Mouse (Mus musculus) heart, embryonic 14.5 days (tissue): ENCODE measurements at regions not wholly inside any gene's neighbourhood (a gene's known extent, or its start where the extent isn't known, plus 50 kb on each side); places are given as distances from the start of the nearest gene placed in this dataset.

Experiments used
- ATAC-seq: fragments of 200-750 bp; cut with Nextera tagmentation; 2 replicates; pipeline ENCODE4 v1.8.0; 2017; ENCODE audit warnings: low read depth, moderate TSS enrichment; ENCODE audit not compliant: insufficient number of reproducible peaks, insufficient read depth, low FRiP score
- H3K27ac ChIP-seq, 2 experiments: fragments of 200-500 bp in 1 of 2; fragments of 300-500 bp in 1 of 2; sonication (generic) in 1 of 2; replicated peaks in 1 of 2; 2 replicates each; pipeline ENCODE4 v1.5.1; 2012 to 2014; ENCODE audit warnings: low read depth in 2 of 2, low read length in 2 of 2, control low read depth in 1 of 2, mild to moderate bottlenecking in 1 of 2, mixed read lengths in 1 of 2; ENCODE audit not compliant: control insufficient read depth in 1 of 2, insufficient read depth in 1 of 2
- H3K27me3 ChIP-seq: fragments of 300-500 bp; sonication (generic); 2 replicates; pipeline ENCODE4 v1.6.1; 2014; ENCODE audit warnings: mild to moderate bottlenecking, low read length, control low read depth; ENCODE audit not compliant: control insufficient read depth, insufficient read depth
- H3K36me3 ChIP-seq: fragments of 300-500 bp; sonication (generic); 2 replicates; pipeline ENCODE4 v1.6.1; 2014; ENCODE audit warnings: mild to moderate bottlenecking, control low read depth, low read length, mixed read lengths; ENCODE audit not compliant: control insufficient read depth, insufficient read depth
- H3K4me1 ChIP-seq, 2 experiments: fragments of 200-500 bp in 1 of 2; fragments of 300-500 bp in 1 of 2; sonication (generic) in 1 of 2; 2 replicates each; pipeline ENCODE4 v1.6.1; 2012 to 2014; ENCODE audit warnings: low read length in 2 of 2, control low read depth in 1 of 2, mixed read lengths in 1 of 2; ENCODE audit not compliant: control insufficient read depth in 2 of 2, insufficient read depth in 2 of 2
- H3K4me2 ChIP-seq: fragments of 300-500 bp; sonication (generic); 2 replicates; pipeline ENCODE4 v1.6.1; 2014; ENCODE audit warnings: mild to moderate bottlenecking, low read length
- H3K4me3 ChIP-seq, 2 experiments: fragments of 200-500 bp in 1 of 2; fragments of 300-500 bp in 1 of 2; sonication (generic) in 1 of 2; 2 replicates each; pipeline ENCODE4 v1.5.1; 2012 to 2014; ENCODE audit warnings: low read length in 2 of 2, mild to moderate bottlenecking in 2 of 2, control low read depth in 1 of 2, low read depth in 1 of 2, moderate library complexity in 1 of 2; ENCODE audit not compliant: control insufficient read depth in 1 of 2, insufficient read depth in 1 of 2
- H3K9ac ChIP-seq: fragments of 300-500 bp; sonication (generic); 2 replicates; pipeline ENCODE4 v1.6.1; 2014; ENCODE audit warnings: mild to moderate bottlenecking, low read length
- H3K9me3 ChIP-seq: fragments of 300-500 bp; sonication (generic); 2 replicates; pipeline ENCODE4 v1.6.1; 2016; ENCODE audit warnings: low read length, control low read depth; ENCODE audit not compliant: control insufficient read depth
- WGBS: fragments of 180-500 bp; shearing (Covaris S2); extraction: QIAGEN DNeasy Blood & Tissue Kit; methylation state at CpG from one replicate; pipeline ENCODE4 v1.1.7; 2014; 5-methylcytosine and 5-hydroxymethylcytosine counted together

GRCm38 (mm10) chr14:86470462-86470861, 670.6 kb downstream of the Diaph3 start:
- Histone ChIP-seq H3K4me3 (no peak overlapping the region), H3K27ac (peak overlapping the region; percentile 58 to 64; a peak in 3 of 4 replicates), H3K4me1 (peaks cover 10 to 24% of the 10 kb centered on the region in 2 experiments), H3K27me3 (no peaks in the 10 kb centered on the region), H3K36me3 (no peaks in the 10 kb centered on the region), H3K9me3 (no peaks in the 10 kb centered on the region), H3K9ac (no peak overlapping the region), H3K4me2 (peak overlapping the region; percentile 13)
- WGBS = 21% methylated on average over 4 of the region's 4 CpGs
- ATAC-seq = no peak

GRCm38 (mm10) chr14:86467886-86468463, 673.1 kb downstream of the Diaph3 start:
- Histone ChIP-seq H3K9ac (no peak overlapping the region), H3K4me1 (peaks cover 10 to 24% of the 10 kb centered on the region in 2 experiments), H3K27me3 (no peaks in the 10 kb centered on the region), H3K4me3 (no peak overlapping the region), H3K4me2 (no peak overlapping the region), H3K27ac (0 out of 4 replicates have a peak overlapping the region, but pooled peaks of 1 of the 2 experiments have one; percentile 1), H3K9me3 (no peaks in the 10 kb centered on the region), H3K36me3 (no peaks in the 10 kb centered on the region)
- no peak for ATAC-seq
- 14% methylated on average over 8 of the region's 8 CpGs for WGBS

DNA sequence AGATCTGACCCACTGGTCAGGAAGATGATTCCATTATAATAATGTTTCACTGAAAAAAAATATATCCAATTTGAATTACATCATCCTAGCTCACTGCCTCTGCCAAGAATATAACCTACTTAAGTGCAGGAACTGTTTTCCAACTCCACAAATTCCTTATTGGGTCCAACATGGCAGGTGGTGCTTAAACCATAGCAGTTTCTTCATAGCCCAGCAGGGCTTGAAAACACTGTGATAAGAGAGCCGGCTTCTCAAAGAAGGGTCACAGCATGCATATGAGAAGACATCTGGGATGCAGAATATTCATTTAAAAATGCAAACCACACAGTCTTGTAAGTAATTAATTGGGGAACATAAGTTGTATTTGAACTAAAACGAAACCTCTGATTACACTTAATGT, 677.6 kb downstream of the Diaph3 start:
- 82% methylated on average over 2 of the region's 2 CpGs for WGBS
- no peak overlapping the region for H3K27ac ChIP-seq
- ATAC-seq = no peak
- H3K27me3 ChIP-seq = no peaks in the 10 kb centered on the region
- no peaks in the 10 kb centered on the region for H3K36me3 ChIP-seq
- H3K4me2 ChIP-seq = no peak overlapping the region
- no peak overlapping the region for H3K9ac ChIP-seq
- no peak overlapping the region for H3K4me3 ChIP-seq
- H3K9me3 ChIP-seq = no peaks in the 10 kb centered on the region
- H3K4me1 ChIP-seq = peaks cover 1 to 6% of the 10 kb centered on the region in 2 experiments; a peak in 3 of 4 replicates

DNA sequence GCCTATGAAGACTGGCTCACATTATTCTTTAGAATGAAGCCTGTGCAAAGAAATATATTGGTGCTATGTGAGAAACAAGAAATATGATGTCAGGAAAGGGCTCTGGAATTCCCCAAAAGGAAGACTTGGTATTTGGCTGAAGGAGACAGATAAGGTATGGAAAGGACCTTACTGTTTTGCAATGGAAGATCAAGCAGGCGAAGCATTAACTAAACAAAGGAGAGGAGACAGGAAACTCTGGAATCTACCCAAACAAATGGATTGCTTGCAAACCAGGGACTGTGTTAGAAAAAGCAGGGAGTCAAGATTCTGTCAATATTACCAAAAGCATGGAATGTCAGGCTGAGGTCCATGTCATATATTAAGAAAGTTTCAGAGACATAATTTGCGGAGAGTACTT, 687.9 kb downstream of the Diaph3 start:
- Histone ChIP-seq H3K36me3 (no peaks in the 10 kb centered on the region), H3K27me3 (no peaks in the 10 kb centered on the region), H3K27ac (peak overlapping the region in 1 of 2 experiments; percentile 20; a peak in 1 of 4 replicates), H3K4me3 (no peak overlapping the region), H3K4me1 (no peaks in the 10 kb centered on the region), H3K9me3 (no peaks in the 10 kb centered on the region), H3K9ac (no peak overlapping the region), H3K4me2 (no peak overlapping the region)
- ATAC-seq = no peak
- 59% methylated on average over 2 of the region's 2 CpGs for WGBS

DNA sequence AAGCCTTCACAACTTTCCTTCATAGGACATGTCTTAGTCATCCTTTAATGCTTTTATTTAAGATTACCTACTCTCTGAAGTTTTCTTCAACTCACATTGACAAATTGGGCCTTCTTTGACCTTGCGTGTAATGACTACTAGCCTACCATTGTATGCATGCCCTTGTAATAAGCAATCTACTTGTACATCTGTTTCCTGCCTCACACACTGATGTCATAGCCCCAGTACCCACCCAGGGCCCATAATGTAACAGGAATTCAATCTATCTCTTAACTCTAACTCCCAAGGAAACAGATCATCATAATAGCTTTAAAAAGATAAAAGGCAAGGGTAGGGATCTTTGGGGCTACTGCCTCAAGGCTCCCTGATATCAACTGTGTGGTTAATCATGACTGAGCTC, 690.4 kb downstream of the Diaph3 start:
- no peaks in the 10 kb centered on the region for H3K9me3 ChIP-seq
- H3K27ac ChIP-seq = peak overlapping the region in 1 of 2 experiments; percentile 48; a peak in 1 of 4 replicates
- 77% methylated on average over 1 of the region's 1 CpGs for WGBS
- no peak overlapping the region for H3K4me2 ChIP-seq
- H3K9ac ChIP-seq = no peak overlapping the region
- no peak overlapping the region for H3K4me3 ChIP-seq
- ATAC-seq = peak; percentile 61; the same call in 1 of the 2 replicates
- H3K4me1 ChIP-seq = no peaks in the 10 kb centered on the region
- H3K27me3 ChIP-seq = no peaks in the 10 kb centered on the region
- H3K36me3 ChIP-seq = no peaks in the 10 kb centered on the region

DNA sequence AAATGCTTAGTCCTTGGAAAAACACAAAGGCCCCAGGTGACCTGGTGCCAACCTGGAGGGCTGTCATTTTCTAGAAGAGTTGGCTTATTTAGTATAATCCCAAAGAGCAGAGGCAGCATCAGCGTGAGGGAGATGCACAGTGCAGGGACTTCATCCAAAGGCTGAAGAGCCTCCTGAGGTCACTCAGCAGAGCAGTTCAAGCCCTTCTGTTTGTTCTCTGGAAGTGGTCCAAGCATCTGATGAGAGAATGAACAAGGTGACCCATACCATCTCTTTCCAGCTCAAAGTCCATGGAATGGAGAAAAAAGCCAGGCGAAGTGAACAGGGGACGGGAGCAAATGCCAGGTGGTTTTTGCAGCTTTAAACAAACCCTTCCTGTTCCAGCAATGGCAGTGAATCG, 695.9 kb downstream of the Diaph3 start:
- Histone ChIP-seq H3K4me1 (peaks cover 7% of the 10 kb centered on the region in 2 experiments; a peak in 3 of 4 replicates), H3K4me2 (no peak overlapping the region), H3K36me3 (no peaks in the 10 kb centered on the region), H3K4me3 (no peak overlapping the region), H3K27me3 (no peaks in the 10 kb centered on the region), H3K9me3 (no peaks in the 10 kb centered on the region), H3K9ac (no peak overlapping the region), H3K27ac (no peak overlapping the region)
- WGBS = 82% methylated on average over 4 of the region's 4 CpGs
- ATAC-seq = no peak

- no peak for ATAC-seq
- H3K36me3 ChIP-seq = no peaks in the 10 kb centered on the region
- H3K27ac ChIP-seq = peak overlapping the region; percentile 81 to 90
These were observed 696.9 kb downstream of the Diaph3 start for GRCm38 (mm10) chr14:86443921-86444835.

More at GRCm38 (mm10) chr14:86443921-86444835, 696.9 kb downstream of the Diaph3 start:
- no peak overlapping the region for H3K9ac ChIP-seq
- H3K4me1 ChIP-seq = peaks cover 7% of the 10 kb centered on the region in 2 experiments; a peak in 3 of 4 replicates
- H3K9me3 ChIP-seq = no peaks in the 10 kb centered on the region
- H3K4me3 ChIP-seq = no peak overlapping the region
- H3K27me3 ChIP-seq = no peaks in the 10 kb centered on the region
- 21% methylated on average over 5 of the region's 5 CpGs for WGBS
- H3K4me2 ChIP-seq = peak overlapping the region; percentile 30; the same call in 1 of the 2 replicates
